Mouse (Mus musculus): ENCODE data around the gene Erg28. TPM values are rescaled to one million over a fixed set of nuclear protein-coding genes. Genes with fewer than 3 reads are reported as not detected.
A peak's percentile ranks its signal among the peaks of the same experiment; 100 is the strongest.

Erg28 gene
- total and polyA plus RNA-seq, 2 experiments from 2014 or later = 68.1 to 118 TPM

DNA sequence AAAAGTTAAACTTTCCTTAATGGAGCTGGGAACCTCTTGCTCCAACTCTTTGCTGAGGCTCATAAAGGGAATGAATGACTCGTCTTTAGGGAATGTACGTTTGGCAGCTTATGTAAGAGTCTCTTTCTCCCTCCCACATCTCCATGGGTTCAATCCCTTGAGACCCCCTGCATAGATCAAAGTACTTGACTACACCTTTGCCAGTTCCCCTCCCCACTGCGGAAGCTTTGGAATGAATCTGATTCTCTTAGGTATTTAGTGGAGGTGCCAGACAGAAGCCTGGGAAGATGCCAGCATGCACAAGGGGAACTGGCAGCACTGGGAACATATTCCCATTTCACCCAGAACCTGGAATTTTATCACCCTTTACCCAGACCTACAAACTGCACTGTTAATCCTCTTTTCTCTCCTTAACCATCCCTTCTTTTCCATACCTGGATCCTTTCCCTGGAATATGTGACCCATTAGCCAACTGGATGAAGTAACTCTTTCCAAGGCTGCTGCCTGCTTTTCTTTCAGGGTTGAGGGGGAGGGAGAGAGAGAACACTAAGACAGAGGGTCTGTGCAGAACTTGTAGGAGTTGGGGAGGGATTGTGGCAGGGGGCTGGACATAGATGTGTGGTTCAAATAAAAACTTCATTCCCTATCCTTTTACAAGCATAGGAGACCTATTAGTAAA is 35.3 kb upstream of the Erg28 start:
- ATAC-seq = no peak
- Histone ChIP-seq H3K27me3 (ENCODE audit: insufficient read depth, low read length) (no peaks in the 10 kb centered on the region), H3K9me3 (ENCODE audit: low read length) (no peaks in the 10 kb centered on the region), H3K4me1 (ENCODE audit: insufficient read depth) (no peaks in the 10 kb centered on the region), H3K27ac (ENCODE audit: low read depth, low read length) (no peak overlapping the region), H3K4me3 (ENCODE audit: low read depth, low read length) (no peak overlapping the region), H3K36me3 (ENCODE audit: insufficient read depth) (peaks cover 4% of the 10 kb centered on the region; the same call in 1 of the 2 replicates), H3K9ac (no peak overlapping the region), H3K4me2 (ENCODE audit: low read depth) (no peak overlapping the region)
- TF ChIP-seq CTCF (IDR thresholded peaks at IDR 0.05; ENCODE audit: low read depth) = no peak
- DNase-seq = peak; percentile 43
- WGBS = 23% methylated on average over 3 of the region's 3 CpGs

DNA sequence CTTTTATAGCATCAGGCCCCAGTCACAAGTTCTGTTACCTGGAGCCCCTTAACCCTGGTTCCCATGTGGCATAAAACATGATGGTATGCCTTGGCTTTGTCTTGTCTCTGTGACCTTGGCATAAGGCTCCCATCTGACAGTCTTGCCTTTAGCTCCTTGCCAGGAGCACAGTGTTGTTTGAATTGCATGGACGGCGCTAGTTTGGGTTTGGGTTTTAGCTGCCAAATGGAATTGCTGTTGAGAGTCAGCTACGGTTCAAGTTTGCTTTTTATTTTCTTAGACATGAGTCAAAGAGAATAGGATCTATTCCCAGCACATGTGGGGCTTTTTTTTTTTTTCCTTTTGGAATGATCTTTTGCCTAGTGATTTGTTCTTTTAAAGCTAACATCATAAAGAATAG is 34.8 kb upstream of the Erg28 start:
- ATAC-seq = no peak
- H3K9me3 ChIP-seq (ENCODE audit: low read length) = no peaks in the 10 kb centered on the region
- DNase-seq = no peak
- H3K27me3 ChIP-seq (ENCODE audit: insufficient read depth, low read length) = no peaks in the 10 kb centered on the region
- TF ChIP-seq CTCF (IDR thresholded peaks at IDR 0.05; ENCODE audit: low read depth) = no peak
- no peak overlapping the region for H3K9ac ChIP-seq
- H3K4me1 ChIP-seq (ENCODE audit: insufficient read depth) = no peaks in the 10 kb centered on the region
- peaks cover 4% of the 10 kb centered on the region; the same call in 1 of the 2 replicates for H3K36me3 ChIP-seq (ENCODE audit: insufficient read depth)
- 37% methylated on average over 3 of the region's 3 CpGs for WGBS
- no peak overlapping the region for H3K4me3 ChIP-seq (ENCODE audit: low read depth, low read length)
- H3K27ac ChIP-seq (ENCODE audit: low read depth, low read length) = no peak overlapping the region
- no peak overlapping the region for H3K4me2 ChIP-seq (ENCODE audit: low read depth)

- WGBS = 93% methylated on average over 7 of the region's 7 CpGs
- Histone ChIP-seq H3K4me3 (ENCODE audit: low read depth, low read length) (no peak overlapping the region), H3K4me2 (ENCODE audit: low read depth) (no peak overlapping the region), H3K4me1 (ENCODE audit: insufficient read depth) (no peaks in the 10 kb centered on the region), H3K36me3 (ENCODE audit: insufficient read depth) (peaks cover 4% of the 10 kb centered on the region; the same call in 1 of the 2 replicates), H3K9me3 (ENCODE audit: low read length) (no peaks in the 10 kb centered on the region), H3K27ac (ENCODE audit: low read depth, low read length) (no peak overlapping the region), H3K9ac (no peak overlapping the region), H3K27me3 (ENCODE audit: insufficient read depth, low read length) (no peaks in the 10 kb centered on the region)
- no peak for TF ChIP-seq CTCF (IDR thresholded peaks at IDR 0.05; ENCODE audit: low read depth)
- no peak for DNase-seq
- no peak for ATAC-seq
Measured at GRCm38 (mm10) chr12:85857300-85857699, 33.0 kb upstream of the Erg28 start.

DNA sequence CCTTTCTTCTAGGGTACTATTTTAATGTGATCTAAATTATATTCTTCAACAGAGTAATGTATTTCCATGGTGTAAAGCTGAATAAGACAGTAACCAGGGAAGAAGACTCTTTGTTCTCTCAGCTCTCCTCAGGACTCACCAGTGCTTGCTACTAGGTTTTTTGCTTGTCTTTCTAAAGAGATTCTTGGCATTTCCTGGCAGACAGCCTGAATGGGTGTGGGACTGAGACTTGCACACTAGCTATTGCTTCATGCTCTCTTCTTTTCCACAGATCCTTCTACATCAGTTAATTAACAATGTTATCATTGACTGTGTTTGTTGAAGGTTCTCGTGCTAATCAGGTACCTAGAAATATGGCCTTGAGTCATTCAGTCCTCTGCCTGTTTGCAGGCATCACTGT is 29.9 kb upstream of the Erg28 start:
- TF ChIP-seq CTCF (IDR thresholded peaks at IDR 0.05; ENCODE audit: low read depth) = no peak
- Histone ChIP-seq H3K4me2 (ENCODE audit: low read depth) (no peak overlapping the region), H3K27ac (ENCODE audit: low read depth, low read length) (no peak overlapping the region), H3K4me3 (ENCODE audit: low read depth, low read length) (no peak overlapping the region), H3K27me3 (ENCODE audit: insufficient read depth, low read length) (no peaks in the 10 kb centered on the region), H3K9ac (no peak overlapping the region), H3K4me1 (ENCODE audit: insufficient read depth) (no peaks in the 10 kb centered on the region), H3K9me3 (ENCODE audit: low read length) (no peaks in the 10 kb centered on the region), H3K36me3 (ENCODE audit: insufficient read depth) (0 out of 2 replicates have a peak, but pooled peaks cover 2% of the 10 kb centered on the region)
- DNase-seq (no peak), ATAC-seq (no peak)
- WGBS = 58% methylated on average over 1 of the region's 1 CpGs

DNA sequence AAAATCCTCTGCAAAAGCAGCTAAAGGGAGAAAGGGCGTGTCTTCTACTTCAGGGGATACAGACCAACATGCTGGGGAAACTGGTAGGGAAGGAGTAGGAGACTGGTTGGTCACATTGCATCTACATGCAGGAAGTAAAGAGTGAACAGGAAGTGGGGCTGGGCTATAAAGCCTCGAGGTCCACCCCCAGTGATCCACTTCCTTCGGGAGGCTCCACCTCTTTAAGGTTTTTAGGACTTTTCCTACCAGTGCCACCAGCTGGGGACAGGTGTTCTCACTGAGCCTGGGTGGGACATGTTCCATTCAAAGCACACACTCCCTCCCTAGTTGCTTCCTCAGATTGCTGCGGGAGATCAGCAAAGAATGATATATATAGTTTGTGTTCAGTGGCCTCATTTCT is 29.5 kb upstream of the Erg28 start:
- H3K4me1 ChIP-seq (ENCODE audit: insufficient read depth) = no peaks in the 10 kb centered on the region
- H3K4me2 ChIP-seq (ENCODE audit: low read depth) = no peak overlapping the region
- no peak for TF ChIP-seq CTCF (IDR thresholded peaks at IDR 0.05; ENCODE audit: low read depth)
- H3K9ac ChIP-seq = no peak overlapping the region
- H3K9me3 ChIP-seq (ENCODE audit: low read length) = no peaks in the 10 kb centered on the region
- no peaks in the 10 kb centered on the region for H3K27me3 ChIP-seq (ENCODE audit: insufficient read depth, low read length)
- DNase-seq = no peak
- H3K36me3 ChIP-seq (ENCODE audit: insufficient read depth) = 0 out of 2 replicates have a peak, but pooled peaks cover 2% of the 10 kb centered on the region
- ATAC-seq = no peak
- H3K4me3 ChIP-seq (ENCODE audit: low read depth, low read length) = no peak overlapping the region
- H3K27ac ChIP-seq (ENCODE audit: low read depth, low read length) = no peak overlapping the region
- 87% methylated on average over 4 of the region's 4 CpGs for WGBS

GRCm38 (mm10) chr12:85850661-85851060 is 26.3 kb upstream of the Erg28 start:
- no peak for TF ChIP-seq CTCF (IDR thresholded peaks at IDR 0.05; ENCODE audit: low read depth)
- DNase-seq (no peak), ATAC-seq (no peak)
- WGBS = 93% methylated on average over 8 of the region's 8 CpGs
- H3K36me3 ChIP-seq (ENCODE audit: insufficient read depth) = 0 out of 2 replicates have a peak, but pooled peaks cover 2% of the 10 kb centered on the region
- no peaks in the 10 kb centered on the region for H3K27me3 ChIP-seq (ENCODE audit: insufficient read depth, low read length)
- H3K4me1 ChIP-seq (ENCODE audit: insufficient read depth) = no peaks in the 10 kb centered on the region
- H3K4me3 ChIP-seq (ENCODE audit: low read depth, low read length) = no peak overlapping the region
- H3K27ac ChIP-seq (ENCODE audit: low read depth, low read length) = no peak overlapping the region
- H3K9me3 ChIP-seq (ENCODE audit: low read length) = no peaks in the 10 kb centered on the region
- H3K4me2 ChIP-seq (ENCODE audit: low read depth) = no peak overlapping the region
- H3K9ac ChIP-seq = no peak overlapping the region

DNA sequence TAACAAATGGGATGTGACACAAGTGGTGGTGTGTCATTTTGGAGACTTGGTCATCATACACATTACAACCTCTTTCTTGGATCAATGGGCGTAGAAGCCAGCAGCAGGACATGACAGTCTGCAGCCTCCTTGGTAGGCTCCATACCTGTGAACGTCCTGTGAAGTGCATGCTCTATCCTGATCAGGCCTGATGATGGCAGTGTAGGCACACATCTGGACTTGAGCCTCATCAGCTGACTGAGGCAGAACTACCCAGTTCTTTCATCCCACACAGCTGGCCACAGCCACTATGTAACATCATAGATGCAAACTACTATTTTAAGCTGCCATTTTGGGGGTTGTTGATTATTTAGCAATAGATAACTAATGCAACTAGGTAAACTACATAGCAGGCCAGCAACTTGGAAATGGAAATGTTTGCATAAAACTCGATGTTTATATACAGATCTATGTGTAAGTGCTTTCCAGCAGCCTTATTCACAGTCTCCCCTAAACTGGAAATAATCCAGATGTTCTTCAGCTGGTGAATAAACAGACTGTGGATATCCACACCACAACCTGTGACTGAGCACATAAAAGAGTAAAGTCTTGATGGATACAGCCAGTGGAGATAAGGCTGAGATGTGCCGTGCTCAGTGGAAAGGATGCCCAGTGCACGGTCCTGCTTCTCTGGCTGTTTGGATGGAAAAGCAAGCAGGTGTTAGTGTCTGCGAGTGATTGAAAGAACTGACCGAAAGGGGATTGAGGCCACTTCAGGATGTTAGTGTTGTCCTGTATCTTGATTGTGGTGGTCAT is 24.0 kb upstream of the Erg28 start:
- Histone ChIP-seq H3K4me3 (ENCODE audit: low read depth, low read length) (no peak overlapping the region), H3K9me3 (ENCODE audit: low read length) (no peaks in the 10 kb centered on the region), H3K27ac (ENCODE audit: low read depth, low read length) (no peak overlapping the region), H3K4me2 (ENCODE audit: low read depth) (no peak overlapping the region), H3K36me3 (ENCODE audit: insufficient read depth) (peaks cover 11% of the 10 kb centered on the region), H3K27me3 (ENCODE audit: insufficient read depth, low read length) (no peaks in the 10 kb centered on the region), H3K9ac (no peak overlapping the region), H3K4me1 (ENCODE audit: insufficient read depth) (no peaks in the 10 kb centered on the region)
- ATAC-seq = peak; percentile 55
- WGBS = 85% methylated on average over 7 of the region's 7 CpGs
- peak; percentile 68 for TF ChIP-seq CTCF (IDR thresholded peaks at IDR 0.05; ENCODE audit: low read depth)
- DNase-seq = peak; percentile 41
